Mouse (Mus musculus): ENCODE measurements around the gene Aox1.

DNA sequence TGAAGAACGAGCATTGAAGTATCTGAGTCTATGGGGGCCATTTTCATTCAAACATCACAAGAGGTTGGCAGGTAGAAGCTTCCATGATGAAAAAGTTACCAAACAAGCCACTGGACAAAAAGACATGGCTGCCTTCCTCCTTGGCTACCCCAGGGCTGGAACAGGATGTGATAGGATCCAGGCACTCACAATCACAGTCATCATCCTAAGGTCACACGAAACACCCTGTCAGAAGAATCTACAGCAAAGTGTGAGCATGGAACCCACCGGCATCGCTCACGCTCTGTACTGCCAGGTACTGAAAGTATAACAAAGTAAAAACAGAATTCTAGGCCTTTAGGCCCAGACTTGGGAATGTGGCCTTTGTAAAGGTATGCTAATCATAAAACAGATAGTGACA lies 80.5 kb downstream of the Aox1 start:
- TF ChIP-seq CTCF (IDR thresholded peaks at IDR 0.05; ENCODE audit: control insufficient read depth, insufficient read depth, insufficient replicate concordance, low read depth, low read length) = no peak
- TF ChIP-seq POLR2A (IDR thresholded peaks at IDR 0.05; ENCODE audit: control insufficient read depth, low read depth, low read length) = no peak
